Comparison of ENCODE assay signal across 18 mouse cellular contexts in the genomic region with DNA sequence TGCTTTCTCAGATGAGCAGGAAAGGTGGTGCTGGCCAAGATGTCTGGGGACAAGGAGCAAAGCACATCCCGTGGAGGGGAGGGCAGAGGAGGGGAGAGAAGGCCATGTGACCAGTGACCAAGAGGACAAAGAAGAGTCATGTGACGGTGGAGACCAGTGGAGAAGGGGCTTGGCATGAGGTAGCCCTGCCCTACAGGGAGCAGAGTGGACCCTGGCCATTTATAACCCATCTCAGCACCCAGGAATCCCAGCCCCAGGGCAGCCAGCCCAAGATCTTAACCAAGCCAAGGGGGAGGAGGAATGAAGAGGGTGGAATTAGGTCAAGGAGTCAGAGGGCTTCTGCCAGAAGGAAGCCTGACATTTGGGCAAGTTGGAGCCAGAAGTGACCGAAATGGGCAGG. TPM values are rescaled to one million over a fixed set of nuclear protein-coding genes. Genes with fewer than 3 reads are reported as not detected.
DNase-seq lines count a peak whose midpoint lies in the region; ATAC-seq lines count a peak whose summit lies in the region.
"Had no signal": no experiment of that assay in that cellular context is flagged by ENCODE, and none has a peak within 500 bp of the region (broad histone marks: within the 10 kb centered on the region; RNA-seq: fewer than 3 reads in every experiment).

No protein-coding gene starts in this region.

- ATAC-seq in kidney, embryonic 15.5 days (replicated peaks; ENCODE audit: low FRiP score): no peak
- ATAC-seq: forebrain, embryonic 16.5 days had no signal

- H3K27me3 ChIP-seq in kidney, embryonic 15.5 days: no peaks in the 10 kb centered on the region
- H3K27me3 ChIP-seq: embryonic facial prominence, embryonic 15.5 days; limb, embryonic 15.5 days; lung, embryonic 15.5 days had no signal

- no peak overlapping the region for H3K9ac ChIP-seq in kidney, embryonic 15.5 days
- H3K9ac ChIP-seq: embryonic facial prominence, embryonic 15.5 days; limb, embryonic 15.5 days; lung, embryonic 15.5 days had no signal

- no peak overlapping the region for H3K4me2 ChIP-seq in kidney, embryonic 15.5 days
- H3K4me2 ChIP-seq: embryonic facial prominence, embryonic 15.5 days; limb, embryonic 15.5 days; lung, embryonic 15.5 days had no signal

- WGBS in kidney, embryonic 15.5 days: 66% methylated on average over 3 of the region's 3 CpGs

- peak; percentile 57 for DNase-seq in adrenal gland, postnatal 10 days
- no peak for DNase-seq in adrenal gland, adult 8-10 months
- peak; percentile 86 for DNase-seq in kidney, adult 18-20 months
- DNase-seq in lung, adult 18-20 months: peak; percentile 60 to 78
- peak; percentile 88 for DNase-seq in yolk sac, embryonic 10.5 days (ENCODE audit: low spot score)
- DNase-seq in neural tube, embryonic 10.5 days (ENCODE audit: extremely low spot score, low spot score): no peak
- DNase-seq in left cerebral cortex, postnatal 14 days (ENCODE audit: low spot score in 2 of 2): no peak
- DNase-seq: cerebellum, postnatal 25 days; midbrain, embryonic 14.5 days; retina, postnatal 1 day; thymus, adult 2 months had no signal

- H3K4me1 ChIP-seq in kidney, embryonic 15.5 days: peaks cover 37% of the 10 kb centered on the region

- intact Hi-C loops in left cerebral cortex, postnatal 14 days (cut with DNase I): no loop called here

- H3K4me3 ChIP-seq in kidney, embryonic 15.5 days (replicated peaks): no peak overlapping the region
- H3K4me3 ChIP-seq: embryonic facial prominence, embryonic 15.5 days; limb, embryonic 15.5 days; lung, embryonic 15.5 days had no signal

- no peaks in the 10 kb centered on the region for H3K9me3 ChIP-seq in kidney, embryonic 15.5 days (replicated peaks)
- H3K9me3 ChIP-seq: embryonic facial prominence, embryonic 15.5 days; limb, embryonic 15.5 days; lung, embryonic 15.5 days had no signal

- H3K27ac ChIP-seq in kidney, embryonic 15.5 days: no peak overlapping the region
- H3K27ac ChIP-seq: embryonic facial prominence, embryonic 15.5 days; limb, embryonic 15.5 days; lung, embryonic 15.5 days had no signal

- H3K36me3 ChIP-seq in kidney, embryonic 15.5 days: no peaks in the 10 kb centered on the region
- H3K36me3 ChIP-seq: embryonic facial prominence, embryonic 15.5 days; G1E; limb, embryonic 15.5 days; lung, embryonic 15.5 days had no signal

RNA-seq across cellular contexts. Expression of gene Prr5, which starts 3.2 kb away (rescaled TPM):
- total RNA-seq in adrenal gland, postnatal 10 days (2021): 10 to 100 TPM; 11.4 to 12.1 TPM
- 1 to 10 TPM; 4.8 to 8.3 (median 6.0) TPM for total RNA-seq in adrenal gland, adult 8-10 months (2022)
- polyA plus RNA-seq in kidney, embryonic 15.5 days (2015; fragmentation: Nextera tagmentation; extraction: Ambion mirVana): 40.3 and 46.8 TPM in 2 replicates
- 10 to 100 TPM; 11.9 to 13.7 TPM for total RNA-seq in left cerebral cortex, postnatal 14 days (2021)
- total RNA-seq: G1E had no signal
- polyA plus RNA-seq: G1E had no signal

RNA-seq across cellular contexts. Expression of gene Arhgap8, which starts 47.2 kb away (rescaled TPM):
- 1 to 10 TPM; 1.1 to 1.2 TPM for total RNA-seq in adrenal gland, postnatal 10 days (2021)
- total RNA-seq in adrenal gland, adult 8-10 months (2022): 1 to 10 TPM in 3 of 4 experiments, under 1 TPM in 1; 0.64 to 2.6 (median 1.9) TPM
- polyA plus RNA-seq in kidney, embryonic 15.5 days (2015; fragmentation: Nextera tagmentation; extraction: Ambion mirVana): 7.9 and 10.3 TPM in 2 replicates
- total RNA-seq in left cerebral cortex, postnatal 14 days (2021): under 1 TPM in 1 of 2 experiments, not detected in 1; 0.40 TPM
- total RNA-seq: G1E; hematopoietic stem cell, adult 5-6 weeks had no signal
- polyA plus RNA-seq: G1E had no signal

Comparison
In these comparisons a context has a peak if more than half of its experiments do, and no peak if none do; other contexts are left out.
1. DNase-seq: peak in adrenal gland, postnatal 10 days (single experiment), kidney, adult 18-20 months (single experiment), lung, adult 18-20 months (2 of 2) and yolk sac, embryonic 10.5 days (single experiment); none in adrenal gland, adult 8-10 months (single experiment), neural tube, embryonic 10.5 days (single experiment) and left cerebral cortex, postnatal 14 days (0 of 2).